Mouse (Mus musculus) forebrain, postnatal 0 days (tissue): ENCODE data around the gene Utp4. TPM values are rescaled to one million over a fixed set of nuclear protein-coding genes. Genes with fewer than 3 reads are reported as not detected.

ENCODE experiments used
- ATAC-seq: fragments of 200-750 bp; cut with Nextera tagmentation; 2 replicates; pipeline ENCODE4 v1.8.0; 2017; ENCODE audit warnings: mild to moderate bottlenecking, moderate library complexity
- DNase-seq: peaks from one replicate; pipeline ENCODE4 v3.0.0-alpha.2; 2015
- H3K27ac ChIP-seq: fragments of 300-500 bp; sonication (generic); 2 replicates; pipeline ENCODE4 v1.5.1; 2014; ENCODE audit warnings: low read depth, mild to moderate bottlenecking, antibody characterized with exemption, low read length, moderate library complexity, mixed read lengths
- H3K27me3 ChIP-seq: fragments of 300-500 bp; sonication (generic); 2 replicates; pipeline ENCODE4 v1.6.1; 2014; ENCODE audit warnings: mild to moderate bottlenecking, low read length, mixed read lengths; ENCODE audit not compliant: insufficient read depth
- H3K36me3 ChIP-seq: fragments of 300-500 bp; sonication (generic); 2 replicates; pipeline ENCODE4 v1.6.1; 2014; ENCODE audit warnings: mild to moderate bottlenecking, moderate library complexity; ENCODE audit not compliant: insufficient read depth
- H3K4me1 ChIP-seq: fragments of 300-500 bp; sonication (generic); 2 replicates; pipeline ENCODE4 v1.6.1; 2014; ENCODE audit warnings: antibody characterized with exemption; ENCODE audit not compliant: insufficient read depth
- H3K4me2 ChIP-seq: fragments of 300-500 bp; sonication (generic); 2 replicates; pipeline ENCODE4 v1.6.1; 2014; ENCODE audit warnings: low read depth, mild to moderate bottlenecking, moderate library complexity
- H3K4me3 ChIP-seq: fragments of 300-500 bp; sonication (generic); 2 replicates; pipeline ENCODE4 v1.5.1; 2014; ENCODE audit warnings: low read depth, low read length, mixed read lengths
- H3K9ac ChIP-seq: fragments of 300-500 bp; sonication (generic); 2 replicates; pipeline ENCODE4 v1.6.1; 2014; ENCODE audit warnings: mild to moderate bottlenecking
- H3K9me3 ChIP-seq: fragments of 300-500 bp; sonication (generic); 2 replicates; pipeline ENCODE4 v1.6.1; 2016; ENCODE audit warnings: low read length
- CTCF ChIP-seq: sonication (generic); IDR thresholded peaks from 2 replicates; pipeline ENCODE4 v1.5.1; 2016; ENCODE audit warnings: antibody characterized with exemption, control low read depth, low read depth
- WGBS: fragments of 180-500 bp; shearing (Covaris S2); extraction: QIAGEN DNeasy Blood & Tissue Kit; methylation state at CpG from one replicate; pipeline ENCODE4 v1.1.7; 2014; 5-methylcytosine and 5-hydroxymethylcytosine counted together
- polyA plus RNA-seq: library from polyadenylated mRNA; unstranded; fragments of >200 nt; fragmentation: Nextera tagmentation; extraction: Ambion mirVana; gene quantifications from 2 replicates; pipeline ENCODE4 v1.2.1, GENCODE M21; 2015
- total RNA-seq: library from RNA; depleted of rRNA; stranded (reverse); fragments of >200 nt; gene quantifications from 2 replicates; pipeline ENCODE4 v1.2.3, GENCODE M21; 2014; rRNA removed

Gene Utp4
- total and polyA plus RNA-seq, 2 experiments from 2014 or later: 22.2 to 30.4 TPM

GRCm38 (mm10) chr8:106959626-106960025 is 66.2 kb downstream of the Utp4 start:
- ATAC-seq (no peak), DNase-seq (no peak)
- H3K27me3 ChIP-seq: no peaks in the 10 kb centered on the region
- no peaks in the 10 kb centered on the region for H3K9me3 ChIP-seq
- TF ChIP-seq CTCF: no peak
- no peak overlapping the region for H3K9ac ChIP-seq
- no peak overlapping the region for H3K4me2 ChIP-seq
- H3K36me3 ChIP-seq: no peaks in the 10 kb centered on the region
- 81% methylated on average over 2 of the region's 2 CpGs for WGBS
- H3K4me3 ChIP-seq: no peak overlapping the region
- no peak overlapping the region for H3K27ac ChIP-seq
- no peaks in the 10 kb centered on the region for H3K4me1 ChIP-seq

DNA sequence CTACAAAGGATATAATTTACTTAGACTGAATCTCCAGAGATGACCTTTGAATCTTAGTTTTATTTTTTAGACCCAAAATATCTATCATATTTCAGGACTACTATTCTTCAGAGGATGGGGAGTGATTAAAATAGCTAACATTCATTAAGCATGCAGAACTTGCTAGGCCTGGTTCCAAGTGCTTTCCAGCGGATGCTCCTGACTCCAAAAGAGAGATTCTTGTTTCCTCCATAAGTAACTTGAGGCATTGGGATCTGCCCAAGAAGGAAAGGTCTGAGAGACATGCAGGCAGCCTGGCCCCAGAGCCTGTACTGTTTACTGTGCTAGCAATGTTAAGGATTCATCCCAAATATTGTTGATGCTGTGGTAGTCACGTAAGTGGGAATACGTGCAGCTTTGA is 68.9 kb downstream of the Utp4 start:
- 77% methylated on average over 3 of the region's 3 CpGs for WGBS

DNA sequence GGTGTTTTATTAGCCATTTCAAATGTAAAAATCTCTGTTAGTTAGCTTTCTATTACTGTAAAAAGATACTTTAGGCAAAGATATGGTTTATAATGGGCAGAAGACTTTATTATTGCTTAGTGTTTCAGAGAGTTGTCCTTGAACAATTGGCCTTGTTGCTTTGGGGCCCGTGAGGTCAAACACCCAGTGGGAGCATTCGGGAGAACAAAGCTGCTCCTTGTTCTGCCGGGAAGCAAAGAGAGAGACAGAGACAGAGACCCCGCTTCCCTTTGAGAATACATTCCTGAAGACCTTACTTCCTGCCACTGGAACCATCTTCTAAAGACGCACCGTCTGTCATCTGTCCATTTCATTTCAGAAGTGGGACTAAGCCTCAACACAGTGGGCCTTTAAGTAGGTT is 69.9 kb downstream of the Utp4 start:
- Histone ChIP-seq H3K27ac (no peak overlapping the region), H3K4me1 (no peaks in the 10 kb centered on the region), H3K4me3 (no peak overlapping the region), H3K9me3 (no peaks in the 10 kb centered on the region), H3K36me3 (no peaks in the 10 kb centered on the region), H3K27me3 (no peaks in the 10 kb centered on the region), H3K4me2 (no peak overlapping the region), H3K9ac (no peak overlapping the region)
- ATAC-seq (no peak), DNase-seq (no peak)
- no peak for TF ChIP-seq CTCF
- 34% methylated on average over 6 of the region's 6 CpGs for WGBS

More for the DNA sequence above, 68.9 kb downstream of the Utp4 start:
- no peak overlapping the region for H3K4me3 ChIP-seq
- ATAC-seq: no peak
- H3K27me3 ChIP-seq: no peaks in the 10 kb centered on the region
- H3K4me1 ChIP-seq: no peaks in the 10 kb centered on the region
- H3K36me3 ChIP-seq: no peaks in the 10 kb centered on the region
- no peak overlapping the region for H3K27ac ChIP-seq
- no peak for DNase-seq
- no peak for TF ChIP-seq CTCF
- no peak overlapping the region for H3K9ac ChIP-seq
- no peak overlapping the region for H3K4me2 ChIP-seq
- no peaks in the 10 kb centered on the region for H3K9me3 ChIP-seq

DNA sequence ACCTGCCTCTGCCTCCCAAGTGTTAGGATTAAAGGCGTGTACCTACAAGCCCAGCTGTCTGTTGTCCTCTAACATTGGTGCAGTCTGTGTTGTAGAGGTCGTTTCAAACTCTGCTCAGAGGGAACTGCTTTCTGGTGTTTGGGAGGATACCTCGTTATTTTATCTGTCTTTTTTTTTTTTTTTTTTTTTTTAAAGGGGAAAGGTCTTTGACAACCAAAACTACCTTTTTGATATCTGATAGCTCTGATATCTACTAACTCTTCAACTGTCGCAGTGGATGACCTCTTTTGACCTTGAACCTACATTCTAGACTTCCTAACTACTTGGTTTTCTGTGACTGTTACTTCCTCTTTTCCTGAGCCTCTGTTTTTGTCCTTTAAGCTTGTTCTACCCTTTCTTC is 71.1 kb downstream of the Utp4 start:
- no peak for TF ChIP-seq CTCF
- Histone ChIP-seq H3K27me3 (no peaks in the 10 kb centered on the region), H3K4me1 (no peaks in the 10 kb centered on the region), H3K4me2 (no peak overlapping the region), H3K27ac (no peak overlapping the region), H3K36me3 (no peaks in the 10 kb centered on the region), H3K9me3 (no peaks in the 10 kb centered on the region), H3K4me3 (no peak overlapping the region), H3K9ac (no peak overlapping the region)
- no peak for ATAC-seq
- WGBS: 65% methylated on average over 4 of the region's 4 CpGs
- DNase-seq: no peak

DNA sequence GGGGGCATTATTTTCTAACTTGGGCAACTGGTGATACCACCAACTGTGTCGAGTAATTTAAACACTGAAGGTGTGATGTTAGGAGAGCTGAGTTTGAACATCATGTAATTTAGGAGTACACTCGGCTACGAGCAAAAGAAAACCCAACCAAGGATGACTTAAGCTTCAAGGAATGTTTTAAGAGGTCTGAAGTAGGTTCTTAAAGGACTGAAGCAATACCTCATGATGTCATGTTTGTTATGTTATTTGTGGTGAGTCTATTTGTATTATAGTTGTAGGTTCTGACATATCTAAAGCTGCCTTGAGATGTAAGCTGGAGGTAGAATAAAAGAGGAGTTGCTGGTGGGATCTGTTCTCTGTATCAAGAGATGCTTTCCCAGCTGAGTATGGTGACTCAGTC is 76.5 kb downstream of the Utp4 start:
- no peaks in the 10 kb centered on the region for H3K36me3 ChIP-seq
- no peaks in the 10 kb centered on the region; the same call in 1 of the 2 replicates for H3K27me3 ChIP-seq
- ATAC-seq (no peak), DNase-seq (no peak)
- no peak for TF ChIP-seq CTCF
- H3K4me1 ChIP-seq: no peaks in the 10 kb centered on the region
- no peak overlapping the region for H3K4me3 ChIP-seq
- no peak overlapping the region for H3K9ac ChIP-seq
- H3K4me2 ChIP-seq: no peak overlapping the region
- WGBS: 83% methylated on average over 3 of the region's 3 CpGs
- H3K9me3 ChIP-seq: no peaks in the 10 kb centered on the region
- H3K27ac ChIP-seq: no peak overlapping the region

- WGBS: 66% methylated on average over 5 of the region's 5 CpGs
- Histone ChIP-seq H3K9ac (no peak overlapping the region), H3K4me1 (no peaks in the 10 kb centered on the region), H3K27me3 (no peaks in the 10 kb centered on the region; the same call in 1 of the 2 replicates), H3K36me3 (no peaks in the 10 kb centered on the region), H3K9me3 (no peaks in the 10 kb centered on the region), H3K4me3 (no peak overlapping the region), H3K4me2 (no peak overlapping the region), H3K27ac (no peak overlapping the region)
- TF ChIP-seq CTCF: no peak
- ATAC-seq (no peak), DNase-seq (no peak)
Measured at GRCm38 (mm10) chr8:106971916-106972315, 78.5 kb downstream of the Utp4 start.

Other genes with a start within 250 kb of the Utp4 start
- gene Tango6, start 210.6 kb upstream of the Utp4 start, total RNA-seq: 5.3 and 7.5 TPM in 2 replicates
- 2.3 and 3.8 TPM in 2 replicates for gene Tango6, start 210.6 kb upstream of the Utp4 start, polyA plus RNA-seq
- gene Has3, start 23.4 kb upstream of the Utp4 start, total RNA-seq: 18.1 and 19.7 TPM in 2 replicates
- gene Has3, start 23.4 kb upstream of the Utp4 start, polyA plus RNA-seq: 0.77 and 0.86 TPM in 2 replicates
- gene Sntb2, start 42.1 kb downstream of the Utp4 start, total RNA-seq: 6.1 and 6.9 TPM in 2 replicates
- 1.7 and 3.0 TPM in 2 replicates for gene Sntb2, start 42.1 kb downstream of the Utp4 start, polyA plus RNA-seq
- 142 and 145 TPM in 2 replicates for gene Vps4a, start 137.6 kb downstream of the Utp4 start, total RNA-seq
- 174 TPM in 2 replicates for gene Vps4a, start 137.6 kb downstream of the Utp4 start, polyA plus RNA-seq
- gene Pdf, start 155.0 kb downstream of the Utp4 start, total RNA-seq: 34.4 and 37.2 TPM in 2 replicates
- gene Pdf, start 155.0 kb downstream of the Utp4 start, polyA plus RNA-seq: 26.1 and 32.1 TPM in 2 replicates
- 42.2 and 61.3 TPM in 2 replicates for gene Cog8, start 163.1 kb downstream of the Utp4 start, total RNA-seq
- gene Cog8, start 163.1 kb downstream of the Utp4 start, polyA plus RNA-seq: 27.8 and 33.2 TPM in 2 replicates
- gene Nip7, start 163.2 kb downstream of the Utp4 start, total RNA-seq: 40.1 and 64.0 TPM in 2 replicates
- 68.2 and 74.0 TPM in 2 replicates for gene Nip7, start 163.2 kb downstream of the Utp4 start, polyA plus RNA-seq
- gene Tmed6, start 172.0 kb downstream of the Utp4 start, total RNA-seq: not detected in 2 replicates
- gene Tmed6, start 172.0 kb downstream of the Utp4 start, polyA plus RNA-seq: not detected in 2 replicates
- 28.9 and 31.2 TPM in 2 replicates for gene Terf2, start 202.9 kb downstream of the Utp4 start, total RNA-seq
- 18.9 and 24.2 TPM in 2 replicates for gene Terf2, start 202.9 kb downstream of the Utp4 start, polyA plus RNA-seq